ENCODE assay signal across 9 mouse cellular contexts in genomic region chr8:50292158-50292557, GRCm38 (mm10).
DNase-seq lines count a peak whose midpoint lies in the region; ATAC-seq and TF ChIP-seq lines count a peak whose summit lies in the region.
"Had no signal": no experiment of that assay in that cellular context is flagged by ENCODE, and none has a peak within 500 bp of the region (broad histone marks: within the 10 kb centered on the region; RNA-seq: fewer than 3 reads in every experiment).

No protein-coding gene starts in this region.

- H3K4me2 ChIP-seq in hindbrain, embryonic 16.5 days (ENCODE audit: low read length) = peak overlapping the region; percentile 28

- 44% methylated on average over 7 of the region's 7 CpGs for WGBS in cerebellum, adult 2 months
- 34% methylated on average over 7 of the region's 7 CpGs for WGBS in hindbrain, embryonic 16.5 days
- 42% methylated on average over 7 of the region's 7 CpGs for WGBS in limb, embryonic 10.5 days

- POLR2A ChIA-PET in Patski (lab: Charles Lee) = no interaction called here

- in situ Hi-C loops in Patski (cut with MboI; ENCODE audit: low pct_unique_long_range_greater_than_20kb) = no loop called here

- H3K4me1 ChIP-seq in cerebellum, adult 2 months (ENCODE audit: control insufficient read depth, insufficient read depth, low read length) = no peaks in the 10 kb centered on the region
- H3K4me1 ChIP-seq in hindbrain, embryonic 16.5 days (ENCODE audit: control insufficient read depth, insufficient read depth, low read depth, low read length) = peaks cover 3% of the 10 kb centered on the region; the same call in 1 of the 2 replicates
- H3K4me1 ChIP-seq in limb, embryonic 10.5 days = no peaks in the 10 kb centered on the region

- CTCF ChIA-PET in Patski (lab: Charles Lee) = interaction anchor here (2.1 kb wide), 1 partner anchor 15 kb away, joined by 9 read pairs; no protein-coding TSS in a partner anchor

- ATAC-seq in Patski = no peak
- ATAC-seq in hindbrain, embryonic 16.5 days = no peak

- peaks cover 19% of the 10 kb centered on the region for H3K27me3 ChIP-seq in Patski
- no peaks in the 10 kb centered on the region for H3K27me3 ChIP-seq in cerebellum, adult 2 months (ENCODE audit: control insufficient read depth, insufficient read depth, low read length)
- H3K27me3 ChIP-seq in hindbrain, embryonic 16.5 days (replicated peaks; ENCODE audit: control insufficient read depth, insufficient read depth, low read length) = no peaks in the 10 kb centered on the region
- no peaks in the 10 kb centered on the region for H3K27me3 ChIP-seq in limb, embryonic 10.5 days (ENCODE audit: low read depth, poor library complexity, severe bottlenecking)

- no peaks in the 10 kb centered on the region for H3K36me3 ChIP-seq in hindbrain, embryonic 16.5 days (ENCODE audit: control insufficient read depth, insufficient read depth, low read length)
- H3K36me3 ChIP-seq in limb, embryonic 10.5 days = no peaks in the 10 kb centered on the region

- H3K4me3 ChIP-seq in cerebellum, adult 2 months (replicated peaks; ENCODE audit: insufficient read depth, low read depth, low read length) = no peak overlapping the region
- H3K4me3 ChIP-seq in hindbrain, embryonic 16.5 days (ENCODE audit: low read length) = no peak overlapping the region
- no peak overlapping the region for H3K4me3 ChIP-seq in limb, embryonic 10.5 days

- H3K27ac ChIP-seq in cerebellum, adult 2 months (ENCODE audit: insufficient read depth, low read length) = no peak overlapping the region
- H3K27ac ChIP-seq in hindbrain, embryonic 16.5 days (ENCODE audit: low read depth, low read length) = no peak overlapping the region
- H3K27ac ChIP-seq in limb, embryonic 10.5 days = no peak overlapping the region
- H3K27ac ChIP-seq: macrophage had no signal

- TF ChIP-seq POLR2A in cerebellum, adult 2 months (IDR thresholded peaks at IDR 0.05; ENCODE audit: borderline replicate concordance, insufficient read depth, low read length) = no peak

- H3K9ac ChIP-seq in hindbrain, embryonic 16.5 days (ENCODE audit: low read depth, low read length) = no peak overlapping the region

- H3K9me3 ChIP-seq in hindbrain, embryonic 16.5 days (ENCODE audit: control insufficient read depth, low read length) = no peaks in the 10 kb centered on the region
- H3K9me3 ChIP-seq in limb, embryonic 10.5 days (replicated peaks) = no peaks in the 10 kb centered on the region

- peak; percentile 49 for TF ChIP-seq CTCF in Patski (IDR thresholded peaks at IDR 0.05)
- TF ChIP-seq CTCF in cerebellum, adult 2 months (IDR thresholded peaks at IDR 0.05; ENCODE audit: borderline replicate concordance, insufficient read depth, low read depth, low read length) = peak; percentile 31; the same call in 1 of the 2 replicates

- DNase-seq in layer of hippocampus, adult 18-20 months (ENCODE audit: low spot score in 2 of 2) = peak; percentile 22 to 63
- DNase-seq in layer of hippocampus, adult 9-11 months = no peak
- DNase-seq in Patski (ENCODE audit: low read depth, low spot score) = no peak
- DNase-seq in cerebellum, adult 2 months = peak; percentile 19 to 48
- DNase-seq in limb, embryonic 10.5 days (ENCODE audit: low spot score) = peak; percentile 71
- peak; percentile 49 to 78 for DNase-seq in right cerebral cortex, postnatal 10 days (ENCODE audit: low spot score in 2 of 2)
- no peak for DNase-seq in spleen, postnatal 14 days (ENCODE audit: low spot score in 2 of 2)

Comparison
In these comparisons a context has a peak if more than half of its experiments do, and no peak if none do; other contexts are left out.
1. DNase-seq: peak in layer of hippocampus, adult 18-20 months (2 of 2), cerebellum, adult 2 months (2 of 2), limb, embryonic 10.5 days (single experiment) and right cerebral cortex, postnatal 10 days (2 of 2); none in layer of hippocampus, adult 9-11 months (single experiment), Patski (single experiment) and spleen, postnatal 14 days (0 of 2).